Mouse (Mus musculus): ENCODE results near the gene Gm45337.

Gene Gm45337

DNA sequence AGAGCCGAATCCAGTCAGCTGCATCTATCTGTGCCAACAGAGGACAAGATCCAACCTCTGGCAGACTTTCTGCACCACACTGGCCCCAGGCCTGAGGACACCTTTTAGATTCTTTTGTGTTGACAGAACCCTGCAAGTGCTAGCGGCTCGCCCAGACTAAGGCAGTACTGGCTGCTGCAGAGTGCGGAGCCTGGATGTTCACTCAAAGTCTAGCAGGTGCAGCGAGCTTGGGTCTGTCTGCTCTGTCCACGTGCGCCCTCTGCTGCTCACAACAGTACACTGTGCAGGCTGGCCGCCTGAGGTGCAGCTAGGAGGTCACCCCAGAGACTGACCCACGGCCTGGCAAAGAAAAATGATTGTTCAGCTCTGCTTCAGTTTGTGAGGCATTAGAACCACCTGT lies 46.6 kb downstream of the Gm45337 start:
- peak; percentile 63 to 82 for DNase-seq (ENCODE audit: low spot score in 2 of 2)

DNA sequence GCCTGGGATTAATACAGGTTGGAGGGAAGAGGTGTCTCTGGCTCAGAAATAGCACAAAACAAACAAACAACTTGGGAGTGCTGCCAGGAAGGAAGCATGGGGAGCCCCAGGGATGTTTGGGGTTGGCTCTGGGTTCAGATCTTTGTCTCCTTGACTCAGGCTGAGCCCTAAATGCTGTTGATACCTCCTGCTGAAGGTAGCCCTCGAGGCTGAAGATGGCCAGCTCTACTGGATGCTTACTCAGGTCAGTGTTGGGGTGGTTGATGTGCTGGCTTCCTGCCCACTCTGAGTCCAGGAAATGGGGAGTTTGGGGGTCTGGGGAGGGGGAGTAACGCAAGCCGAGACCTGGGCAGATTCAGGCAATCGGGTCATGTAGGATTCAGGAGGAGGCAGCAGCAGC lies 47.7 kb downstream of the Gm45337 start:
- no peak for DNase-seq (ENCODE audit: low spot score in 2 of 2)

DNA sequence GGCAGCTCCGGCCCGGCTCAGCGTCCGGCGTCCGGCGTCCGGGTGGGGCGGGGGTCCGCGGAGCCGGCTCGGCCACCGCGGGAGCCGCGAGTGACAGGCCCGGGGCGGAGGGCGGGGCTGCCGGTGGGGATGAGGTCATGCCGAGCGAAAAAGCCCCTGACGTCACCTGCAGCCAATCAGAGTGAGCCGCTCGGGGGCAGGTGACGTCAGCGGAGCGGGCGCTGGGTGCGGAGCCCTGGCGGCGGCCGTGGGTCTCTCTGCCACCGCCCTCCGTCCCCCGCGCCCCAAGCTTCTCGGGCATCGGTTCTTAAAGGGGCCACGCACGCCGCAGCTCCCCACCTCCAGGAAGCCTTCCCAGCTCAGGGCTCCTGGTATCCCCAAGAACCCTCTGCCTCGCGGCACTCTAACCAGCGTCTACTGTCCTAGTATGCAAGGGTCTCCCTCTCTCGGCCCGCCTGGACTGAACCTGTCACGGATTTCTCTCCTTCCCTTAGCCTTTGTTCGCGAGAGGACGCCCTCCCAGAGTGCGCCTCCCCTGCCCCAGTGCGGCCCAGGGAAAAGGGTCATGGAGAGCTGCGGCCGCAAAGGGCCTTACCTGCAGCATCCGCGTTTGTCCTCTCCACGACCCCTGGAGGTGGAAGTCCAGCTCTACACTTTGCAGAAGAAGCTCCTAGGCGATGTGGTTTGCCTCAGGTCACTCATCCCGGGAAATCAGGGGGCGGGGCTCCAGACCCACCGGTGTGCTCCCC lies 49.0 kb downstream of the Gm45337 start, which contains the start of gene Dusp8:
TSS of gene Dusp8 (minus strand) at position 661 of the 749 bp plus-strand sequence.
- DNase-seq (ENCODE audit: low spot score in 2 of 2), result peak; percentile 72 to 82

DNA sequence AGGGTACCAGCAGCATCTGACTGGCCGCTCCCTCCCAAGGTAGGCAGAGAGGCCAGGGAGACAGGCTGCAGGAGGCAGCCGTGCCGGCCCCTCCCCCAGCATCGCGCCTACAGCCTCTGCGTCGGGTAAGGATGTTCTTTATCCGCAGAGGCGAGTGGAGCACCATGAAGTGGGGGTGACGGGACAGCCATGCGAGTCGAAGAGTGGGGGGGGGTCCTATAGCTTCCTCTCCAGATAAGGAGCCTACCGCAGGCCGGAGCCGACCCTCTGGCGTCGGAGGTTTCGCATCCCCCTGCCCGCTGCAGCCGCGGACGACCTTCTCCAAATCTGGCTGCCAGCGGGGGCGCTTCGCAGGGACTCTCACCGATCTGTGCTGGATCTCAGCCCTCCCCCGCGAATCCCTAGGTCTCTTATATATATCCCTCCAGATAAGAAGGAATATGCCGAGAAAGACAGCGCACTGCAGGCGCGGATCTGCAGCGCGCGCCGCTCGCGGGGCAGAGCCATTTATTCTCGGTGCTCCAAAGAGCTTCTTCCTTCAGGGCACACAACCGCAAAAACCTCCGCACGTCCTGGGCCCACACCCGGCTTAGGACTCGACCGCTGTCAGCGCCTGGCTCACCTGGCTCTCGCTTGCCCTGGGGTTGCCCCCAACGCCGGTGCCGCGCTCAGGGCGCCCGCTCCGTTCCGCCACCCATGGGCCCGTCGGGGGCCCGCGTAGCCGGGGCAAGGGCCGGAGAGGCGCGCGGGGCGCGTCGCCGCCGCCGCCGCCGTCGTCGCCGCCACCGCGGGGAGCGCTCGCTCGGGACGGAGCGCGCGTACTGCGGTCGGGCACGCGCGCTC lies 49.9 kb downstream of the Gm45337 start:
- DNase-seq (ENCODE audit: low spot score in 2 of 2), result no peak

DNA sequence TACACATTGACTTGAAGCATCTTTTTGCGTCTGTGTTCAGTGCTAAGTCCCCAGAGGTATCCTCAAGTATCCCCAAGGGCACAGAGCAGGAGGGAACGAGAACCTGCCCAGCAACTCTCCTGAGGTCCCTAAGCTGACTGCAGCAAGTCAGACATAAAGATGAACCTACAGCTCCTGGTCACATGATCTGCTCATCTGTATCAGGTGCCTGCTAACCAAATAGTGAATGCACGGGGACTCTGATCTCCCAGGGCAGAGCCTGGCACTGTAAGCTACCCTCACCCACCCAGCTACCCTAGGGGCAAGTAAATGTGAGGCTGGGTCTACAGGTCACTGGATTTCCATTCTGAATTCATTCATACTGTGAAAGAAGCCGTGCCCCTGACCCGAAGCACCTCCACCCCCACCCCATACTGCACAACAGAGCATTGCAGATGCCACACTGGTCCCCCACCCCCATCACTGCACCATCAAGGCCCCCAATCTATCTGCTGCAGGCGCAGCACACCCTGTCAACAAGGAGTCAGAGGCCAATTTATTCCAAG lies 50.6 kb downstream of the Gm45337 start:
- no peak for DNase-seq (ENCODE audit: low spot score in 2 of 2)

Measured in urinary bladder, postnatal 36 days (tissue).